22 mouse cellular contexts compared by ENCODE assay signal in the genomic region with DNA sequence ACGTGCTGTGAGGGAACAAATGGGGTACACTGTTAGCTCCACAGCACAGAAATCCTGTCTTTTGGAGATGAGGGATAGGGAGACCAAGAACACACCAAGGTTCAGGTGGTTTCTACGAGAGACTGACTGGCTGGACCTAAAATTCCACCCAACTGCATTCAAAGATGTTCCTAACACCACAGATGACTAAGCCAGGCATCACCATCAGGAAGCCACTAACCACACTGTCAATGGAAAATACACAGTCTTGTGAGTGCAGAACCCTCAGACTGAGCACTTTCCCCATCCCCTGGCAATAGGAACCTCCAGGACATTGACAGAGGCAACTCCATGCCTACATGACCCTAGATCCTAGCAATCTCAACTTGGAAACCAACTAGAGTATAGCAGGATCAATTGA.
"Had no signal": no experiment of that assay in that cellular context is flagged by ENCODE, and none has a peak within 500 bp of the region (broad histone marks: within the 10 kb centered on the region; RNA-seq: fewer than 3 reads in every experiment).

No protein-coding gene starts in this region.

- H3K4me3 ChIP-seq: heart, embryonic 10.5 days; heart, embryonic 12.5 days; intestine, embryonic 15.5 days; layer of hippocampus, adult 2 months; left cerebral cortex, adult 2 months; limb, embryonic 13.5 days; limb, embryonic 15.5 days; liver, embryonic 12.5 days had no signal

- H3K27me3 ChIP-seq: heart, embryonic 12.5 days; intestine, embryonic 15.5 days; limb, embryonic 15.5 days; liver, embryonic 12.5 days had no signal

- H3K27ac ChIP-seq: heart, embryonic 10.5 days; hindbrain, embryonic 14.5 days; intestine, embryonic 15.5 days; layer of hippocampus, adult 2 months; left cerebral cortex, adult 2 months; limb, embryonic 13.5 days; limb, embryonic 15.5 days; liver, embryonic 12.5 days; liver, embryonic 14.5 days had no signal

- H3K4me2 ChIP-seq: heart, embryonic 12.5 days; hindbrain, embryonic 14.5 days; intestine, embryonic 15.5 days; limb, embryonic 13.5 days; limb, embryonic 15.5 days; liver, embryonic 12.5 days had no signal

- H3K4me1 ChIP-seq: intestine, embryonic 15.5 days; liver, embryonic 12.5 days had no signal

- H3K9ac ChIP-seq: heart, embryonic 12.5 days; hindbrain, embryonic 14.5 days; intestine, embryonic 15.5 days; limb, embryonic 13.5 days; limb, embryonic 15.5 days; liver, embryonic 12.5 days; liver, embryonic 14.5 days had no signal

- H3K9me3 ChIP-seq: heart, embryonic 10.5 days; heart, embryonic 12.5 days; intestine, embryonic 15.5 days; limb, embryonic 13.5 days; limb, embryonic 15.5 days; liver, embryonic 12.5 days had no signal

- ATAC-seq: hindbrain, embryonic 16.5 days; inflammation-experienced regulatory T-cells, adult 6 months; intestine, embryonic 15.5 days; intestine, postnatal 0 days; liver, embryonic 12.5 days had no signal

- DNase-seq: gastrocnemius, postnatal 14 days; gastrocnemius, postnatal 36 days; heart, postnatal 10 days; kidney, adult 18-20 months; kidney, adult 8-10 months; kidney, postnatal 10 days; kidney, postnatal 25 days; kidney, postnatal 4 days; lung, adult 18-20 months had no signal

- H3K36me3 ChIP-seq: heart, embryonic 10.5 days; heart, embryonic 12.5 days; intestine, embryonic 15.5 days; limb, embryonic 13.5 days; limb, embryonic 15.5 days; liver, embryonic 12.5 days had no signal
